Mouse (Mus musculus) urinary bladder, adult 18-20 months (tissue): ENCODE data around the gene Srgap1.
A peak's percentile ranks its signal among the peaks of the same experiment; 100 is the strongest.

Experiments used
- DNase-seq, 2 experiments: peaks; one replicate each; pipeline ENCODE4 v3.0.0; 2022; ENCODE audit warnings: low spot score in 2 of 2, mixed read lengths in 2 of 2

Srgap1 gene

GRCm38 (mm10) chr10:121885512-121886218 is 161.4 kb downstream of the Srgap1 start:
- DNase-seq = no peak

GRCm38 (mm10) chr10:121882461-121882860 is 164.7 kb downstream of the Srgap1 start:
- no peak for DNase-seq

GRCm38 (mm10) chr10:121878855-121879254 is 168.3 kb downstream of the Srgap1 start:
- DNase-seq = no peak

GRCm38 (mm10) chr10:121877906-121878305 is 169.2 kb downstream of the Srgap1 start:
- no peak for DNase-seq

- DNase-seq = no peak
These were observed 174.0 kb downstream of the Srgap1 start for GRCm38 (mm10) chr10:121873063-121873489.

GRCm38 (mm10) chr10:121869941-121870340 is 177.2 kb downstream of the Srgap1 start:
- DNase-seq = no peak

GRCm38 (mm10) chr10:121868255-121868654 is 178.9 kb downstream of the Srgap1 start:
- no peak for DNase-seq

GRCm38 (mm10) chr10:121865503-121866239 is 181.4 kb downstream of the Srgap1 start:
- no peak for DNase-seq

GRCm38 (mm10) chr10:121860924-121861323 is 186.2 kb downstream of the Srgap1 start:
- DNase-seq = no peak

GRCm38 (mm10) chr10:121859803-121860571 is 187.1 kb downstream of the Srgap1 start:
- no peak for DNase-seq

- no peak for DNase-seq
These were observed 188.2 kb downstream of the Srgap1 start for GRCm38 (mm10) chr10:121858911-121859310.

GRCm38 (mm10) chr10:121858086-121858485 is 189.0 kb downstream of the Srgap1 start:
- no peak for DNase-seq

- DNase-seq = no peak
These were observed 191.2 kb downstream of the Srgap1 start for GRCm38 (mm10) chr10:121855863-121856446.

GRCm38 (mm10) chr10:121853385-121853808 is 193.7 kb downstream of the Srgap1 start:
- no peak for DNase-seq

- no peak for DNase-seq
These were observed 197.6 kb downstream of the Srgap1 start for GRCm38 (mm10) chr10:121849496-121849895.

GRCm38 (mm10) chr10:121845677-121846076 is 201.4 kb downstream of the Srgap1 start:
- DNase-seq = no peak

- DNase-seq = peak in 1 of 2 experiments; percentile 41
These were observed 209.8 kb downstream of the Srgap1 start for GRCm38 (mm10) chr10:121837166-121837898.

- DNase-seq = peak; percentile 37 to 58
These were observed 210.5 kb downstream of the Srgap1 start for GRCm38 (mm10) chr10:121836507-121837165.

- DNase-seq = no peak
These were observed 213.7 kb downstream of the Srgap1 start for GRCm38 (mm10) chr10:121833443-121833842.
